Mouse (Mus musculus): ENCODE results near the gene Eprs. TPM values are rescaled to one million over a fixed set of nuclear protein-coding genes. Genes with fewer than 3 reads are reported as not detected.
A peak's percentile ranks its signal among the peaks of the same experiment; 100 is the strongest.

The Eprs gene
- polyA plus RNA-seq, 1 experiment from 2014 or later = 43.2 TPM

- no peaks in the 10 kb centered on the region for H3K36me3 ChIP-seq (ENCODE audit: control insufficient read depth, insufficient read depth)
- 90% methylated on average over 4 of the region's 4 CpGs for WGBS
- H3K4me1 ChIP-seq (replicated peaks; ENCODE audit: control insufficient read depth, insufficient read depth, low read length) = no peaks in the 10 kb centered on the region
- ATAC-seq = no peak
- H3K27ac ChIP-seq (ENCODE audit: low read depth, low read length) = no peak overlapping the region
- H3K9ac ChIP-seq (ENCODE audit: low read depth, low read length) = no peak overlapping the region
- no peak overlapping the region for H3K4me3 ChIP-seq (ENCODE audit: low read depth, low read length)
- no peak for TF ChIP-seq CTCF (IDR thresholded peaks at IDR 0.05; ENCODE audit: low read depth)
- no peak overlapping the region for H3K4me2 ChIP-seq (replicated peaks; ENCODE audit: low read depth)
- no peaks in the 10 kb centered on the region for H3K9me3 ChIP-seq (ENCODE audit: control insufficient read depth)
- no peaks in the 10 kb centered on the region for H3K27me3 ChIP-seq (replicated peaks; ENCODE audit: control insufficient read depth, insufficient read depth, low read length)
Measured at GRCm38 (mm10) chr1:185472730-185473129, 109.9 kb downstream of the Eprs start.

GRCm38 (mm10) chr1:185473437-185473836 is 110.6 kb downstream of the Eprs start:
- Histone ChIP-seq H3K27ac (ENCODE audit: low read depth, low read length) (no peak overlapping the region), H3K4me2 (replicated peaks; ENCODE audit: low read depth) (no peak overlapping the region), H3K27me3 (replicated peaks; ENCODE audit: control insufficient read depth, insufficient read depth, low read length) (no peaks in the 10 kb centered on the region), H3K4me3 (ENCODE audit: low read depth, low read length) (no peak overlapping the region), H3K4me1 (replicated peaks; ENCODE audit: control insufficient read depth, insufficient read depth, low read length) (no peaks in the 10 kb centered on the region), H3K36me3 (ENCODE audit: control insufficient read depth, insufficient read depth) (no peaks in the 10 kb centered on the region), H3K9ac (ENCODE audit: low read depth, low read length) (no peak overlapping the region), H3K9me3 (ENCODE audit: control insufficient read depth) (no peaks in the 10 kb centered on the region)
- WGBS = 82% methylated on average over 1 of the region's 1 CpGs
- ATAC-seq = no peak
- TF ChIP-seq CTCF (IDR thresholded peaks at IDR 0.05; ENCODE audit: low read depth) = no peak

MicroRNAs encoded within 50 kb of the gene (microRNA counts, 519-probe panel; counts per million panel counts)
- microRNA mmu-miR-194 = 6,740 counts per million, percentile 100 among the panel's probes with 10 or more counts

Small RNA genes lying within 50 kb of the gene (microRNA-seq; reads per million reads assigned to microRNA genes)
- 31,403 reads per million, percentile 98 among the genes with 10 or more reads in this experiment for gene Mir194-1
- gene Mir215 = 217,631 reads per million, percentile 100 among the genes with 10 or more reads in this experiment

Other genes with a start within 250 kb of the Eprs start
- gene Rab3gap2, start 158.9 kb upstream of the Eprs start, polyA plus RNA-seq (2015; fragmentation: Nextera tagmentation; extraction: Ambion mirVana) = 15.8 and 17.0 TPM in 2 replicates
- gene Iars2, start 33.6 kb upstream of the Eprs start, polyA plus RNA-seq (2015; fragmentation: Nextera tagmentation; extraction: Ambion mirVana) = 64.1 and 64.9 TPM in 2 replicates
- gene Bpnt1, start 30.9 kb upstream of the Eprs start, polyA plus RNA-seq (2015; fragmentation: Nextera tagmentation; extraction: Ambion mirVana) = 302 and 311 TPM in 2 replicates
- 8.5 and 9.3 TPM in 2 replicates for gene Slc30a10, start 91.8 kb downstream of the Eprs start, polyA plus RNA-seq (2015; fragmentation: Nextera tagmentation; extraction: Ambion mirVana)